Mouse (Mus musculus) limb, embryonic 13.5 days (tissue): ENCODE measurements around the gene Lemd2. TPM values are rescaled to one million over a fixed set of nuclear protein-coding genes. Genes with fewer than 3 reads are reported as not detected.

Experiments used
- ATAC-seq: fragments of 200-750 bp; cut with Nextera tagmentation; 2 replicates; pipeline ENCODE4 v1.8.0; 2017; ENCODE audit warnings: low read depth, moderate number of reproducible peaks, moderate TSS enrichment; ENCODE audit not compliant: low FRiP score
- H3K27ac ChIP-seq: fragments of 300-500 bp; sonication (generic); 2 replicates; pipeline ENCODE4 v1.5.1; 2015; ENCODE audit warnings: inconsistent platforms, mild to moderate bottlenecking, moderate library complexity
- H3K27me3 ChIP-seq: fragments of 300-500 bp; sonication (generic); 2 replicates; pipeline ENCODE4 v1.6.1; 2015; ENCODE audit warnings: mild to moderate bottlenecking, inconsistent platforms
- H3K36me3 ChIP-seq: fragments of 300-500 bp; sonication (generic); 2 replicates; pipeline ENCODE4 v1.6.1; 2015; ENCODE audit warnings: inconsistent platforms, mild to moderate bottlenecking, moderate library complexity
- H3K4me1 ChIP-seq: fragments of 300-500 bp; sonication (generic); 2 replicates; pipeline ENCODE4 v1.6.1; 2015; ENCODE audit warnings: inconsistent platforms
- H3K4me2 ChIP-seq: fragments of 300-500 bp; sonication (generic); replicated peaks from 2 replicates; pipeline ENCODE4 v1.6.1; 2015; ENCODE audit warnings: inconsistent platforms, mild to moderate bottlenecking, moderate library complexity
- H3K4me3 ChIP-seq: fragments of 300-500 bp; sonication (generic); 2 replicates; pipeline ENCODE4 v1.5.1; 2015; ENCODE audit warnings: moderate library complexity, mild to moderate bottlenecking, inconsistent platforms
- H3K9ac ChIP-seq: fragments of 300-500 bp; sonication (generic); 2 replicates; pipeline ENCODE4 v1.6.1; 2015; ENCODE audit warnings: mild to moderate bottlenecking, inconsistent platforms
- H3K9me3 ChIP-seq: fragments of 300-500 bp; sonication (generic); 2 replicates; pipeline ENCODE4 v1.6.1; 2016; ENCODE audit warnings: inconsistent platforms
- WGBS: fragments of 180-500 bp; shearing (Covaris S2); methylation state at CpG from one replicate; pipeline ENCODE4 v1.1.7; 2015; 5-methylcytosine and 5-hydroxymethylcytosine counted together
- polyA plus RNA-seq: library from polyadenylated mRNA; unstranded; fragments of >200 nt; fragmentation: Nextera tagmentation; extraction: Ambion mirVana; gene quantifications from 2 replicates; pipeline ENCODE4 v1.2.1, GENCODE M21; 2015

Lemd2 gene
- polyA plus RNA-seq, 1 experiment from 2014 or later = 18.6 TPM

GRCm38 (mm10) chr17:27167545-27167944, 36.7 kb downstream of the Lemd2 start, which contains the start of gene Ip6k3:
Ip6k3 (minus strand) TSS chr17:27167795.
- ATAC-seq = no peak
- Histone ChIP-seq H3K4me3 (no peak within 1 kb of the TSS), H3K4me2 (no peak within 1 kb of the TSS), H3K9ac (no peak within 1 kb of the TSS), H3K4me1 (peaks cover 37% of the 10 kb centered on the region), H3K27ac (no peak within 1 kb of the TSS), H3K27me3 (no peaks in the 10 kb centered on the region), H3K9me3 (no peaks in the 10 kb centered on the region), H3K36me3 (no peaks in the 10 kb centered on the region)
- WGBS = 57% methylated on average over 4 of the region's 4 CpGs

GRCm38 (mm10) chr17:27166901-27167300, 37.4 kb downstream of the Lemd2 start:
- 82% methylated on average over 6 of the region's 6 CpGs for WGBS
- H3K9ac ChIP-seq = no peak overlapping the region
- no peaks in the 10 kb centered on the region for H3K9me3 ChIP-seq
- no peak overlapping the region for H3K4me2 ChIP-seq
- H3K27ac ChIP-seq = no peak overlapping the region
- H3K27me3 ChIP-seq = no peaks in the 10 kb centered on the region
- no peaks in the 10 kb centered on the region for H3K36me3 ChIP-seq
- no peak overlapping the region for H3K4me3 ChIP-seq
- peaks cover 35% of the 10 kb centered on the region for H3K4me1 ChIP-seq
- ATAC-seq = no peak

GRCm38 (mm10) chr17:27165054-27165773, 39.1 kb downstream of the Lemd2 start:
- Histone ChIP-seq H3K4me1 (peaks cover 34% of the 10 kb centered on the region), H3K9ac (peak overlapping the region; percentile 50; the same call in 1 of the 2 replicates), H3K4me3 (no peak overlapping the region), H3K4me2 (no peak overlapping the region), H3K9me3 (no peaks in the 10 kb centered on the region), H3K27me3 (no peaks in the 10 kb centered on the region), H3K27ac (0 out of 2 replicates have a peak overlapping the region, but pooled peaks have one; percentile 33), H3K36me3 (no peaks in the 10 kb centered on the region)
- WGBS = 18% methylated on average over 8 of the region's 8 CpGs
- 0 out of 2 replicates have a peak, but pooled peaks have one; percentile 37 for ATAC-seq

- ATAC-seq = no peak
- Histone ChIP-seq H3K27ac (no peak overlapping the region), H3K4me3 (no peak overlapping the region), H3K4me2 (no peak overlapping the region), H3K9me3 (no peaks in the 10 kb centered on the region), H3K36me3 (no peaks in the 10 kb centered on the region), H3K27me3 (no peaks in the 10 kb centered on the region), H3K4me1 (peaks cover 21% of the 10 kb centered on the region), H3K9ac (0 out of 2 replicates have a peak overlapping the region, but pooled peaks have one; percentile 27)
- WGBS = 60% methylated on average over 4 of the region's 4 CpGs
Measured at GRCm38 (mm10) chr17:27160905-27161304, 43.4 kb downstream of the Lemd2 start.

- H3K27ac ChIP-seq = no peak overlapping the region
- H3K4me1 ChIP-seq = peaks cover 31% of the 10 kb centered on the region
- no peaks in the 10 kb centered on the region for H3K9me3 ChIP-seq
- no peaks in the 10 kb centered on the region for H3K36me3 ChIP-seq
- no peak overlapping the region for H3K9ac ChIP-seq
- no peak overlapping the region for H3K4me2 ChIP-seq
- no peak overlapping the region for H3K4me3 ChIP-seq
- H3K27me3 ChIP-seq = no peaks in the 10 kb centered on the region
- ATAC-seq = no peak
- 67% methylated on average over 7 of the region's 7 CpGs for whole genome bisulfite sequencing
Measured at GRCm38 (mm10) chr17:27159169-27159568, 45.1 kb downstream of the Lemd2 start.

- Histone ChIP-seq H3K4me2 (no peak overlapping the region), H3K36me3 (no peaks in the 10 kb centered on the region), H3K27ac (no peak overlapping the region), H3K9ac (no peak overlapping the region), H3K27me3 (no peaks in the 10 kb centered on the region), H3K4me3 (no peak overlapping the region), H3K9me3 (no peaks in the 10 kb centered on the region), H3K4me1 (peaks cover 38% of the 10 kb centered on the region)
- ATAC-seq = no peak
- 81% methylated on average over 6 of the region's 6 CpGs for WGBS
Measured at GRCm38 (mm10) chr17:27158439-27158838, 45.8 kb downstream of the Lemd2 start.

GRCm38 (mm10) chr17:27155752-27156151, 48.5 kb downstream of the Lemd2 start:
- Histone ChIP-seq H3K4me1 (peaks cover 47% of the 10 kb centered on the region), H3K27me3 (no peaks in the 10 kb centered on the region), H3K36me3 (no peaks in the 10 kb centered on the region), H3K4me2 (no peak overlapping the region), H3K27ac (no peak overlapping the region), H3K4me3 (no peak overlapping the region), H3K9ac (no peak overlapping the region; the same call in 1 of the 2 replicates), H3K9me3 (no peaks in the 10 kb centered on the region)
- no peak for ATAC-seq
- 75% methylated on average over 8 of the region's 8 CpGs for WGBS

GRCm38 (mm10) chr17:27154881-27155280, 49.4 kb downstream of the Lemd2 start:
- Histone ChIP-seq H3K27me3 (no peaks in the 10 kb centered on the region; the same call in 1 of the 2 replicates), H3K9me3 (no peaks in the 10 kb centered on the region), H3K9ac (peak overlapping the region; percentile 13; the same call in 1 of the 2 replicates), H3K36me3 (no peaks in the 10 kb centered on the region), H3K4me3 (no peak overlapping the region), H3K4me2 (no peak overlapping the region), H3K4me1 (peaks cover 51% of the 10 kb centered on the region), H3K27ac (no peak overlapping the region)
- no peak for ATAC-seq
- WGBS = 29% methylated on average over 6 of the region's 6 CpGs

GRCm38 (mm10) chr17:27154256-27154655, 50.0 kb downstream of the Lemd2 start:
- Histone ChIP-seq H3K4me1 (peaks cover 57% of the 10 kb centered on the region), H3K9me3 (no peaks in the 10 kb centered on the region), H3K27me3 (no peaks in the 10 kb centered on the region; the same call in 1 of the 2 replicates), H3K36me3 (no peaks in the 10 kb centered on the region), H3K27ac (0 out of 2 replicates have a peak overlapping the region, but pooled peaks have one; percentile 10), H3K4me3 (no peak overlapping the region), H3K9ac (peak overlapping the region; percentile 13; the same call in 1 of the 2 replicates), H3K4me2 (no peak overlapping the region)
- ATAC-seq = no peak
- 87% methylated on average over 14 of the region's 14 CpGs for WGBS

GRCm38 (mm10) chr17:27153773-27154193, 50.5 kb downstream of the Lemd2 start:
- Histone ChIP-seq H3K9me3 (no peaks in the 10 kb centered on the region), H3K27ac (peak overlapping the region; percentile 63; the same call in 1 of the 2 replicates)

GRCm38 (mm10) chr17:27152976-27153723, 51.1 kb downstream of the Lemd2 start:
- no peak overlapping the region for H3K4me2 ChIP-seq
- H3K27ac ChIP-seq = peak overlapping the region; percentile 63; the same call in 1 of the 2 replicates
- no peak overlapping the region for H3K4me3 ChIP-seq
- no peak for ATAC-seq
- no peaks in the 10 kb centered on the region; the same call in 1 of the 2 replicates for H3K27me3 ChIP-seq
- peaks cover 68% of the 10 kb centered on the region for H3K4me1 ChIP-seq
- WGBS = 66% methylated on average over 8 of the region's 8 CpGs
- no peak overlapping the region for H3K9ac ChIP-seq
- no peaks in the 10 kb centered on the region for H3K36me3 ChIP-seq
- H3K9me3 ChIP-seq = no peaks in the 10 kb centered on the region

More at GRCm38 (mm10) chr17:27153773-27154193, 50.5 kb downstream of the Lemd2 start:
- Histone ChIP-seq H3K4me2 (no peak overlapping the region), H3K9ac (no peak overlapping the region), H3K27me3 (no peaks in the 10 kb centered on the region; the same call in 1 of the 2 replicates), H3K4me3 (no peak overlapping the region), H3K4me1 (peaks cover 61% of the 10 kb centered on the region), H3K36me3 (no peaks in the 10 kb centered on the region)
- whole genome bisulfite sequencing = 58% methylated on average over 9 of the region's 9 CpGs
- ATAC-seq = no peak

- no peaks in the 10 kb centered on the region for H3K9me3 ChIP-seq
- H3K36me3 ChIP-seq = no peaks in the 10 kb centered on the region
- H3K9ac ChIP-seq = no peak overlapping the region
- 72% methylated on average over 8 of the region's 8 CpGs for WGBS
- H3K4me1 ChIP-seq = peaks cover 75% of the 10 kb centered on the region
- H3K27me3 ChIP-seq = no peaks in the 10 kb centered on the region; the same call in 1 of the 2 replicates
- H3K27ac ChIP-seq = no peak overlapping the region
- H3K4me2 ChIP-seq = no peak overlapping the region
- ATAC-seq = no peak
- no peak overlapping the region for H3K4me3 ChIP-seq
Measured at GRCm38 (mm10) chr17:27151411-27151810, 52.9 kb downstream of the Lemd2 start.
